Mouse (Mus musculus): ENCODE measurements at regions not wholly inside any gene's neighbourhood (a gene's known extent, or its start where the extent isn't known, plus 50 kb on each side); places are given as distances from the start of the nearest gene placed in this dataset.

GRCm38 (mm10) chr15:38164848-38165247, 739.5 kb downstream of the 4930447A16Rik start:
- WGBS, result 87% methylated on average over 1 of the region's 1 CpGs
- Histone ChIP-seq H3K9me3 (ENCODE audit: control insufficient read depth, low read length) (no peaks in the 10 kb centered on the region), H3K9ac (ENCODE audit: low read depth, low read length) (no peak overlapping the region), H3K4me2 (no peak overlapping the region), H3K27ac (ENCODE audit: low read depth, low read length) (no peak overlapping the region), H3K27me3 (replicated peaks; ENCODE audit: control insufficient read depth, insufficient read depth, low read length) (no peaks in the 10 kb centered on the region; the same call in 1 of the 2 replicates), H3K4me3 (ENCODE audit: low read depth, low read length) (no peak overlapping the region), H3K36me3 (ENCODE audit: control insufficient read depth, insufficient read depth, low read length) (no peaks in the 10 kb centered on the region), H3K4me1 (replicated peaks; ENCODE audit: control insufficient read depth, insufficient read depth, low read length) (no peaks in the 10 kb centered on the region)
- ATAC-seq (replicated peaks; ENCODE audit: low FRiP score) (no peak), DNase-seq (ENCODE audit: low spot score) (no peak)

GRCm38 (mm10) chr15:38165881-38166445, 740.6 kb downstream of the 4930447A16Rik start:
- Histone ChIP-seq H3K27me3 (replicated peaks; ENCODE audit: control insufficient read depth, insufficient read depth, low read length) (no peaks in the 10 kb centered on the region; the same call in 1 of the 2 replicates), H3K9ac (ENCODE audit: low read depth, low read length) (no peak overlapping the region), H3K36me3 (ENCODE audit: control insufficient read depth, insufficient read depth, low read length) (no peaks in the 10 kb centered on the region), H3K4me1 (replicated peaks; ENCODE audit: control insufficient read depth, insufficient read depth, low read length) (no peaks in the 10 kb centered on the region), H3K4me2 (no peak overlapping the region), H3K27ac (ENCODE audit: low read depth, low read length) (no peak overlapping the region), H3K9me3 (ENCODE audit: control insufficient read depth, low read length) (no peaks in the 10 kb centered on the region), H3K4me3 (ENCODE audit: low read depth, low read length) (no peak overlapping the region)
- WGBS, result 79% methylated on average over 7 of the region's 7 CpGs
- DNase-seq (ENCODE audit: low spot score), result no peak
- no peak for ATAC-seq (replicated peaks; ENCODE audit: low FRiP score)

- H3K27me3 ChIP-seq (replicated peaks; ENCODE audit: control insufficient read depth, insufficient read depth, low read length), result no peaks in the 10 kb centered on the region; the same call in 1 of the 2 replicates
- H3K27ac ChIP-seq (ENCODE audit: low read depth, low read length), result no peak overlapping the region
- H3K36me3 ChIP-seq (ENCODE audit: control insufficient read depth, insufficient read depth, low read length), result no peaks in the 10 kb centered on the region
- H3K4me3 ChIP-seq (ENCODE audit: low read depth, low read length), result no peak overlapping the region
- no peak for ATAC-seq (replicated peaks; ENCODE audit: low FRiP score)
- no peak overlapping the region for H3K9ac ChIP-seq (ENCODE audit: low read depth, low read length)
- no peak overlapping the region for H3K4me2 ChIP-seq
- no peaks in the 10 kb centered on the region for H3K9me3 ChIP-seq (ENCODE audit: control insufficient read depth, low read length)
- WGBS, result 93% methylated on average over 5 of the region's 5 CpGs
- H3K4me1 ChIP-seq (replicated peaks; ENCODE audit: control insufficient read depth, insufficient read depth, low read length), result no peaks in the 10 kb centered on the region
- no peak for DNase-seq (ENCODE audit: low spot score)
Measured at GRCm38 (mm10) chr15:38166476-38166875, 741.1 kb downstream of the 4930447A16Rik start.

- Histone ChIP-seq H3K4me1 (replicated peaks; ENCODE audit: control insufficient read depth, insufficient read depth, low read length) (no peaks in the 10 kb centered on the region), H3K36me3 (ENCODE audit: control insufficient read depth, insufficient read depth, low read length) (no peaks in the 10 kb centered on the region), H3K4me2 (no peak overlapping the region), H3K4me3 (ENCODE audit: low read depth, low read length) (no peak overlapping the region), H3K27me3 (replicated peaks; ENCODE audit: control insufficient read depth, insufficient read depth, low read length) (no peaks in the 10 kb centered on the region; the same call in 1 of the 2 replicates), H3K27ac (ENCODE audit: low read depth, low read length) (no peak overlapping the region), H3K9ac (ENCODE audit: low read depth, low read length) (no peak overlapping the region), H3K9me3 (ENCODE audit: control insufficient read depth, low read length) (no peaks in the 10 kb centered on the region)
- DNase-seq (ENCODE audit: low spot score), result no peak
- WGBS, result 62% methylated on average over 7 of the region's 7 CpGs
- ATAC-seq (replicated peaks; ENCODE audit: low FRiP score), result no peak
Measured at GRCm38 (mm10) chr15:38167618-38168152, 742.3 kb downstream of the 4930447A16Rik start.

GRCm38 (mm10) chr15:38169191-38169590, 743.8 kb downstream of the 4930447A16Rik start:
- DNase-seq (ENCODE audit: low spot score), result no peak
- no peaks in the 10 kb centered on the region for H3K36me3 ChIP-seq (ENCODE audit: control insufficient read depth, insufficient read depth, low read length)
- no peaks in the 10 kb centered on the region for H3K9me3 ChIP-seq (ENCODE audit: control insufficient read depth, low read length)
- no peak overlapping the region for H3K4me2 ChIP-seq
- 76% methylated on average over 8 of the region's 8 CpGs for WGBS
- no peaks in the 10 kb centered on the region; the same call in 1 of the 2 replicates for H3K27me3 ChIP-seq (replicated peaks; ENCODE audit: control insufficient read depth, insufficient read depth, low read length)
- H3K9ac ChIP-seq (ENCODE audit: low read depth, low read length), result no peak overlapping the region
- no peaks in the 10 kb centered on the region for H3K4me1 ChIP-seq (replicated peaks; ENCODE audit: control insufficient read depth, insufficient read depth, low read length)
- no peak overlapping the region for H3K4me3 ChIP-seq (ENCODE audit: low read depth, low read length)
- no peak for ATAC-seq (replicated peaks; ENCODE audit: low FRiP score)
- H3K27ac ChIP-seq (ENCODE audit: low read depth, low read length), result no peak overlapping the region

Measured in liver, embryonic 11.5 days (tissue).